Mouse (Mus musculus) G1E (cell line): ENCODE results near the gene Papln.

Experiments
- CTCF ChIP-seq: IDR thresholded peaks from 2 replicates; pipeline ENCODE4 v1.5.1; 2012; ENCODE audit warnings: low read depth, low read length, inconsistent platforms, mixed read lengths
- GATA1 ChIP-seq: IDR thresholded peaks from 2 replicates; pipeline ENCODE4 v1.6.1; 2012; ENCODE audit warnings: borderline replicate concordance, low read length, inconsistent platforms, mixed read lengths
- GATA2 ChIP-seq: IDR thresholded peaks from 2 replicates; pipeline ENCODE4 v1.6.1; 2012; ENCODE audit warnings: low read depth, low read length, inconsistent platforms, borderline replicate concordance
- POLR2AphosphoS5 ChIP-seq: IDR thresholded peaks from 2 replicates; pipeline ENCODE4 v1.6.1; 2012; ENCODE audit warnings: low read depth, low read length, inconsistent platforms; ENCODE audit not compliant: insufficient replicate concordance
- TAL1 ChIP-seq: conservative IDR thresholded peaks from 2 replicates; pipeline ENCODE4 v1.6.1; 2012; ENCODE audit warnings: low read depth, low read length, inconsistent platforms, mixed read lengths

DNA sequence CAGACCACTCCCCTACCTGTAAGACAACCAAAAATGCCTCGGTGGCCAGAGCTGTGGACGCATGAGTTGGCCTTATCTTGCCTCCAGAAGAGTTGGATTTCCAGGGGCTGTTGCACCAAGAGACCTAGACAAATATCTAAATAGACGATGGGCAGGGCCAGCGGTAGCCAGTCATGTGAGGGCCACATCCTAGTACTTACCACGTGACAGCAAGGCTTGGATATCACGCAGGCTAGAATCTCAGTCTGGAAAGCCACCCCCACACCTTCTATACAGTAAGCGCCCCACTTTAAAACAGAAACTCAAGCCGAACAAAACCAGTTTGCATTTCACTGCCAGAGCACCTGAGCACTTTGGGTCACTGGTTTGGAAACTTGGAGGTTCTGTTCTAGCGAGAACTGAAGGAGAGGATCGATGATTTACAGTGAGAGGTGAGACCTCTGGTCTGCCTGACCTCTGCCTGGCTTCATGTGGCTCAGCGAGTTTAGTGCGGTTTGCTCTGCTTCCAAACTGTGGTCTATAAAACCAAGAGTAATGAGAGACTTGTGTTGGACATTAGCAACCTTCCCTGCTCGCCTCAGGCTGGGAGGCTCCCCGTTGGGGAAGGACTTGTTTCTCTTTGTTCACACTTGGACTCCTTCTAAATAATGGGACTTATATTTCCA, 4.9 kb downstream of the Papln start:
- TF ChIP-seq GATA1 (no peak), TAL1 (no peak), CTCF (no peak), POLR2AphosphoS5 (no peak), GATA2 (no peak)
